Mouse (Mus musculus) gastrocnemius, adult 18-20 months (tissue): ENCODE data around the gene Gm49425. TPM values are rescaled to one million over a fixed set of nuclear protein-coding genes. Genes with fewer than 3 reads are reported as not detected.

ENCODE experiments used
- DNase-seq: peaks from one replicate; pipeline ENCODE4 v3.0.0; 2021; ENCODE audit warnings: low spot score
- microRNA-seq: library from miRNA; unstranded; fragments of <30 nt; microRNA quantifications from one replicate; pipeline ENCODE4 v1.2.0, GENCODE M21; 2021
- total RNA-seq, 2 experiments: library from RNA; stranded (reverse); gene quantifications; 2 replicates each; pipeline ENCODE4 v1.2.3; 2021

Gm49425 gene
- total RNA-seq, 2 experiments from 2014 or later = not detected

GRCm38 (mm10) chr15:101492718-101493117, 24.3 kb downstream of the Gm49425 start:
- no peak for DNase-seq

GRCm38 (mm10) chr15:101491431-101491830, 25.6 kb downstream of the Gm49425 start, which contains the start of gene Krt83:
Krt83 (minus strand) TSS chr15:101491512.
- DNase-seq = no peak

GRCm38 (mm10) chr15:101485911-101486635, 31.0 kb downstream of the Gm49425 start:
- DNase-seq = no peak

GRCm38 (mm10) chr15:101484939-101485338, 32.1 kb downstream of the Gm49425 start:
- DNase-seq = no peak

- no peak for DNase-seq
Measured at GRCm38 (mm10) chr15:101483646-101484045, 33.4 kb downstream of the Gm49425 start.

GRCm38 (mm10) chr15:101482056-101482455, 35.0 kb downstream of the Gm49425 start:
- no peak for DNase-seq

GRCm38 (mm10) chr15:101479666-101480060, 37.4 kb downstream of the Gm49425 start:
- no peak for DNase-seq

GRCm38 (mm10) chr15:101479007-101479665, 37.9 kb downstream of the Gm49425 start:
- DNase-seq = peak; percentile 29

- DNase-seq = no peak
Measured at GRCm38 (mm10) chr15:101472952-101473528, 44.0 kb downstream of the Gm49425 start, which contains the start of gene Krt86. Krt86 (plus strand) TSS chr15:101473478.

GRCm38 (mm10) chr15:101469093-101469492, 48.0 kb downstream of the Gm49425 start:
- no peak for DNase-seq

Small RNA genes lying within 50 kb of the gene (microRNA-seq; reads per million reads assigned to microRNA genes)
- gene Gm44393 = not detected

Other genes starting within 250 kb of the Gm49425 start
- gene Atg101, start 233.0 kb downstream of the Gm49425 start, total RNA-seq = 10 to 100 TPM; 25.0 to 31.3 TPM
- gene 6030408B16Rik, start 224.0 kb downstream of the Gm49425 start, total RNA-seq = under 1 TPM; 0.26 to 0.27 TPM
- 1 to 10 TPM; 1.4 to 3.8 TPM for gene Krt80, start 147.1 kb downstream of the Gm49425 start, total RNA-seq
- gene Krt7, start 106.2 kb downstream of the Gm49425 start, total RNA-seq = under 1 TPM in 1 of 2 experiments, not detected in 1; 0.14 TPM
- gene Krt87, start 78.5 kb downstream of the Gm49425 start, total RNA-seq = not detected
- gene Krt88, start 69.5 kb downstream of the Gm49425 start, total RNA-seq = not detected
- gene Krt81, start 53.5 kb downstream of the Gm49425 start, total RNA-seq = not detected
- not detected for gene Krt86, start 43.8 kb downstream of the Gm49425 start, total RNA-seq
- gene Krt83, start 25.7 kb downstream of the Gm49425 start, total RNA-seq = not detected
- not detected for gene Krt84, start 15.6 kb upstream of the Gm49425 start, total RNA-seq
- not detected for gene Krt82, start 33.4 kb upstream of the Gm49425 start, total RNA-seq
- not detected for gene Krt90, start 45.7 kb upstream of the Gm49425 start, total RNA-seq
- not detected for gene Krt75, start 56.6 kb upstream of the Gm49425 start, total RNA-seq
- gene Gm5414, start 110.9 kb upstream of the Gm49425 start, total RNA-seq = not detected
- gene Gm5478, start 130.1 kb upstream of the Gm49425 start, total RNA-seq = not detected
- gene Krt6b, start 163.0 kb upstream of the Gm49425 start, total RNA-seq = not detected
- not detected for gene Krt6a, start 177.0 kb upstream of the Gm49425 start, total RNA-seq
- under 1 TPM in 1 of 2 experiments, not detected in 1; 0.09 TPM for gene Krt5, start 195.6 kb upstream of the Gm49425 start, total RNA-seq
- gene Krt71, start 225.8 kb upstream of the Gm49425 start, total RNA-seq = under 1 TPM in 1 of 2 experiments, not detected in 1; 0.14 TPM